Mouse (Mus musculus) adrenal gland, postnatal 36 days (tissue): ENCODE data around the gene Nacad. TPM values are rescaled to one million over a fixed set of nuclear protein-coding genes. Genes with fewer than 3 reads are reported as not detected.
"Not testable (repeated sequence)": the region's sequence is repeated elsewhere in the genome, so short reads cannot be mapped to it uniquely, and the experiment has no call there.

Source experiments
- DNase-seq, 2 experiments: peaks; one replicate each; pipeline ENCODE4 v3.0.0; 2021; ENCODE audit warnings: mixed read lengths in 1 of 2
- long read RNA-seq, 2 experiments: library from polyadenylated mRNA; stranded (forward); transcript quantifications; one replicate each; pipeline ENCODE4 v2.0.0; 2021; ENCODE audit warnings: borderline sequencing depth in 2 of 2
- total RNA-seq, 2 experiments: library from RNA; stranded (reverse); gene quantifications; 2 replicates each; pipeline ENCODE4 v1.2.3; 2021

Gene Nacad
- total RNA-seq: 1 to 10 TPM; 1.0 to 1.6 TPM
- long read RNA-seq, experiment 1, partial matches to known transcripts: 2 of 2 reads
- long read RNA-seq, experiment 1, other reads (novel, unspliced or antisense): 0 of 2 reads
- long read RNA-seq, experiment 2: 0 reads

GRCm38 (mm10) chr11:6605491-6606399 lies at the start of gene Nacad:
Nacad (minus strand) TSS chr11:6606053.
- DNase-seq: peak; percentile 24 to 34

- DNase-seq: peak; percentile 77 to 87
Measured at GRCm38 (mm10) chr11:6654903-6655302, 49.0 kb upstream of the Nacad start.

GRCm38 (mm10) chr11:6652978-6653377 lies 47.1 kb upstream of the Nacad start:
- DNase-seq: not testable (repeated sequence)

DNA sequence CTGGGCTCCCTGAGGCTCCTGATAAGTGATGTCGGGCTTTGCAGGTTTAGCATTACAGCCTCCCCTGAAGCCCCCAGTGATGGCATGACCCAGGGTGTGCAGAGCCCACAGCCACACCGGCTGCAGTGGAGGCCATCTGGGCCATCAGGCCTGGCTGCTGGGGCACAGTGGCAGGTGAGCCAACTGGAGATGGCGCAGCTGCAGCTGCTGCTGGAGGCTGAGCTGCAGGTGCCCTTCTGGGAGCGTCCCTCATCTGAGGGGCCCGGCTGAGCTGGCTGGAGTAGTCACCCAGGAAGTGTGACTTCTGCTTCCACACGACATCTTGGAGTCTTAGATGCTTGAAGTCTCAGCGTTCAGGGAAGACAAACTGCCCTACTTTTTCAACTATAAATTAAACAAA lies 44.7 kb upstream of the Nacad start:
- DNase-seq: no peak

DNA sequence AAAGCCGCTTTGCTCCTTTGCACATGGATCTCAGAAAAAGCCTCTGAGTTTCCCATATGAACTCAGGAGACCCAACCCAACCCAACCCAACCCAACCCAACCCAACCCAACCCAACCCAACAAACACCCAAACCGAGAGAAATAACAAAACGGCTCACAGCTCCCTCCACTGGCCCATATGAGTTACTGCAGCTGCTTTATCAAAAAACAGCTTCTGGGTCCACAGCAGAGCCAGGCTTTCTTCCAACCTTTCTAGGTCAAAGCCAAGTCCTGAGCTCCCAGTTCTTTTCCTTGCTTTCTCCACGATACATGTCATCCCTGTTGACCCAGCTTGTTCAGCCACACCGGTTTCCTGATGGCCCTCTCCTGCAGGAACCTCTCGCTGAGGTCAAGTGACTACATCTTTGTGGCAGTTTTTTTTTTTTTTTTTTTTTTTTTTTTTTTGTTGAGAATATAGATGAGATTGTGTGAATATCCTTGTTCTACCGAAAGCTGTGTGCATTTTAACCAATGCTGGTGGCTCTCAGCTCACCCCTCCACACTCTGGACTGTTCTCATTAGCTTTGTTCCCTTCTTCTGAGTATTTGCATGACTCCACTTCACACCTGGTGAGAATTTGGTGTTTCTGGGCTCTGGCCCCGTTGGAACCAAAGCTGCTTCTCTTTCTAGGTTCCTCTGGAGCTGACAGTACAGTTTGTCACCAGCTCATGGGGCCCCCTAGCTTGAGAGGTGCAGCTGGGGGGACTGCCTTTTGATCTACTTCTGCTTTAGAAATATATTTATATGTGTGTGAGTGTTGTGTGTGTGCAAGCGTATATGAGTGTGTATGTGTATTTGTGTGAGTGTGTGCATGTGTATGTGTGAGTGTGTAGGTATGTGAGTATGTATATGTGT lies 42.2 kb upstream of the Nacad start:
- DNase-seq: no peak

DNA sequence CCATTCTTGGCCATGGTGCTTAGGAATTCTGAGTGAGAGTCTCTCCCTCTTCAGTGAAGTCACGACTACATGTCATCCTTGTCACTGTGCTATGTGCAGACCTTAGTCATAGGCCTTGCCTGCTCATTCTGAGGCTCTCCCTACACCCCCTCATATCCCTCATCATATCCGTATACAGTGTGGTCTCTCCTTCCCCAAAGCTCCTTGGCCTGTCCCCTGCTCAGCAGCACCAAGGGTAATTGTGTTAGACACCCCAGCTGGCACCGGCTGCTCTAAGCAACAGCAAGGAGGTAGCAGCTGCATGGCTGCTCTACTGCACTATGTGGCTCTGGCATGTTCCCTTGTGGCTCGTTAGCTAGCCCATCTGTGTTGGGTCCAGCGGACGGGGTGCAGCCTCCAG lies 38.7 kb upstream of the Nacad start:
- no peak for DNase-seq

DNA sequence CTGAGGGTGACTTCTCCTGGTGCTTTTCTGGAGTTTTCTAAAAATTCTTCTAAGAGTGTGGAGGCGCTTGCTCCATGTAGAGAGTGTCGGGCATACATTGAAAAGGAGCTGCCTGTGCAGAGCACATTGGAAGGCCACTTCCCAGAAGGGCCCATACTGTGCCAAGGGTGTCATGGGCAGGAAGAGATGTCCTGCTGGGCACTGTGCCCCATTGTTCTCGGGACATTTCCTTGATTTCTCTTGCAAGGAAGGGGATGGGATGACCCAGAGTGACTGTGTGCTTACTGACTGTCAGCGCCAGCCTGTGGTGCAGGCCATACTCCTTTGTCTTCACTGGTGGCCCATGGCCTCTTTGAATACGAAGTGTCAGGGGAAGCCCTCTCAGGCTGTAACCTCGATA lies 33.2 kb upstream of the Nacad start:
- DNase-seq: no peak

GRCm38 (mm10) chr11:6638537-6638936 lies 32.7 kb upstream of the Nacad start, which contains the start of gene Wap:
Wap (minus strand) TSS chr11:6638637.
- DNase-seq: no peak

DNA sequence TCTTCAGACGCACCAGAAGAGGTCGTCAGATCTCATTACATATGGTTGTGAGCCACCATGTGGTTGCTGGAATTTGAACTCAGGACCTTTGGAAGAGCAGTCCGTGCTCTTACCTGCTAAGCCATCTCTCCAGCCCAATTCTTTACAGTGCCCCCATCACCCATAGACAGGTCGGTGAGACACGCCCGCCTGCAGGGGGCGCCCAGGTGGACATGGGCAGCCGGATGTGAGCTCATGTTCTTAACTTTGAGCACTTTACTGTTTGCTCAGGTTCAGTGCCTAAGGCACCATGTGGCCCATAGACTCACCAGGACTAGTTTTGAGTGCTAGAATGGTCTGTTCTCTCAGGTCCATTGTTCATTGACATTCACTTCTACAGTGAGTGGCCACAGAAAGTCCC lies 30.3 kb upstream of the Nacad start:
- DNase-seq: no peak

- peak in 1 of 2 experiments; percentile 29 for DNase-seq
Measured at GRCm38 (mm10) chr11:6629655-6630054, 23.8 kb upstream of the Nacad start.

GRCm38 (mm10) chr11:6628568-6628967 lies 22.7 kb upstream of the Nacad start:
- DNase-seq: peak; percentile 68 to 80

DNA sequence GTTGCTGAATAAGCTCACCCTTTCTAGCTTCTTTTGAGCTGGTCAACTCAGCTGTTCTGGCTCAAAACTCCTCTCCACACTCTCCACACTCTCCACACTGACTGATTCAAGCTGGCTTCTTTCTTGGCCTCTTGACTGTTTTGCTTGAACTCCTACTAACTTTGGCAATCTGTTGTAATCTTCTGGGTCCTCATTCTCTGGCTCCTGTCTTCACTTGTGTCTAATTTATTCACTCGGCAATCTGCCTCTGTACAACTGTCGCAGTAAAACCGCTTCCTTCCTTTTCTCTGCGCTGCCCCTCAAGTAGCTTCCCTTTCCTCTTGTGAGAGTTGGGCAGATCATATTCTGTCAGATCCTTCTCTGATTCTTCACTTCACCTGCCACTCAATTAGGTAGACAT lies 21.9 kb upstream of the Nacad start:
- no peak for DNase-seq

DNA sequence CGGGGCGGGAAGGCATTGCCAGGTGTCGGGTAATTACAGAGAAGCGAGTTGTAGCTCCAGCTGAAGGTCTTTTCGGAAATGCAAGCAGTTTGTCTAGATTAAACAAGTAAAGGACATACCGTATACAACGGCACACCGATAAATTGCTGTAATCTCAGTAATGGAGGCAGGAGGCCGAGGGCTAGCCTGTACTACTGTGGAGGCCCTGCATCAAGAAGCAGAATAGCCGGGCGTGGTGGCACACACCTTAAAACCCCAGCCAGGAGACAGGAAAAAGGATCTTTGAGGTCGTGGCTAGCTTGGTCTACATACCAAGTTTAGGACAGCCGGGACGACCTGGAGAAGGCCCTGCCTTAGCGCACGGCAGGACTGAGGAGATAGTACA lies 20.5 kb upstream of the Nacad start:
- no peak for DNase-seq

- DNase-seq: peak; percentile 94 to 96
Measured at GRCm38 (mm10) chr11:6625478-6626387, 19.9 kb upstream of the Nacad start, which contains the start of gene Tbrg4. Tbrg4 (minus strand) TSS chr11:6626067.

- no peak for DNase-seq
Measured at GRCm38 (mm10) chr11:6624619-6625382, 18.9 kb upstream of the Nacad start.

DNA sequence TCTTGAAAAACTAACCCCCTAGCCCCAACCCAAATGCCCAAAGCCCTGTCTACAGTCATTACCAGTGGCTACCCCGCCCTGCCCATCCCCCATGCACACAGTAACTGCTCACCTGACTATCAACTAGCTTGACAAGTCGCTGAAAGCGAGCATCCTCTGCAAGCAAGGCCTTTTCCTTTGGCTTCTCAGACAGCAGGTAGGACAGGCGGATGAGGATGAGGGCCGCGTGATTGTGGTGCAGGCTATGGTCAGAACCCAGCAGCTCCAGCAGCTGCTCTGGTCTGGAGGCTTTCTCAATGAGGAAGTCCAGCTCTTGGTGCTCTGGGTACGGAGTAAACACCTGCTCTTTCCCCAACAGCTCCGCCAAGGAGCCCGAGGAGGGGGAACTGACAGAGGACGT lies 17.9 kb upstream of the Nacad start:
- DNase-seq: no peak

GRCm38 (mm10) chr11:6615250-6616205 lies 9.7 kb upstream of the Nacad start:
- no peak for DNase-seq

DNA sequence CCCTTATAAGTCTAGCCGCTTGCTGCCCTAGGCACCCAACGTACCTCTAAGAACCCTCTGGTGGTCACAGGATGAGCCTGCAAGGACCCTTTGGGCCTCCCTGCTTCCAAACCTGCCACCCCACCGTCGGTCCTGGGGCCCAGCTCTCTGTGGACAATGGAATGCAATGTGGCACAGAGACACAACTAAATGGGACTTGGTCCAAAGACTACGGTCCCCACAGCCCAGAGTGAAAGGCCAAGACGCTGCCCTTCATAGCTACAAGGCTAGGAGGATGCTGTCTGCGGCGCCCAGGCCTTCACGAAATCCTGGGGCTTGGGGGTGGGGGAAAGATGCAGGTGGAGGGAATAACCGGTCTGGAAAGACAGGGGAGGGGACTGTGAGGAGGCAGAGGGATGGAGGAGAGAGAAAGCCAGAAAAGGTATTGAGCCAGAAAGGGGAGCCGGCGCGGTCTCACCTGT lies 802 bp downstream of the Nacad start:
- no peak for DNase-seq

DNA sequence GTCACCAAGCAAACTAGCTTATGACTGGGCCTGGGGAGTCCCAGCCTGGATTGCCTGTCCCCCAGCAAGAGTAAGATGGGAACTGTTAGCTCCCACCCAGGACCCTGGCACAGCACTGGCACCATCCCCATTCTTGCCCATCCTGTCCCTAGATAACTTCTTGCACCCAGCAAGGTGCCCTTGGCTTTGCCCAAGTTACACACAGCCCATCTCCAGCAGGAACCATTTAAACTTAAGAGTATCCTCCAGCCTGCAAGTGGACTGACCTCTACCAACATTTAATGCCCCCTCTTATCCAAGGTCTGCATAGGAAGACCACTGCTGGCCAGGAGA lies 1.3 kb downstream of the Nacad start:
- no peak for DNase-seq
